Mouse (Mus musculus) hindbrain, embryonic 10.5 days (tissue): Measurements from ENCODE around the gene Nol6. TPM values are rescaled to one million over a fixed set of nuclear protein-coding genes. Genes with fewer than 3 reads are reported as not detected.
A peak's percentile ranks its signal among the peaks of the same experiment; 100 is the strongest.

Experiments used
- DNase-seq: peaks from one replicate; pipeline ENCODE4 v3.0.0-alpha.2; 2017; ENCODE audit warnings: low spot score
- H3K27ac ChIP-seq: fragments of 300-500 bp; sonication (generic); 2 replicates; pipeline ENCODE4 v1.5.1; 2016; ENCODE audit warnings: mild to moderate bottlenecking, moderate library complexity
- H3K27me3 ChIP-seq: fragments of 300-500 bp; sonication (generic); 2 replicates; pipeline ENCODE4 v1.6.1; 2016; ENCODE audit warnings: mild to moderate bottlenecking; ENCODE audit not compliant: poor library complexity, insufficient read depth, severe bottlenecking
- H3K36me3 ChIP-seq: fragments of 300-500 bp; sonication (generic); 2 replicates; pipeline ENCODE4 v1.6.1; 2016; ENCODE audit warnings: mild to moderate bottlenecking, moderate library complexity
- H3K4me1 ChIP-seq: fragments of 300-500 bp; sonication (generic); replicated peaks from 2 replicates; pipeline ENCODE4 v1.6.1; 2016; ENCODE audit warnings: mild to moderate bottlenecking
- H3K4me3 ChIP-seq: fragments of 300-500 bp; sonication (generic); 2 replicates; pipeline ENCODE4 v1.5.1; 2016; ENCODE audit warnings: mild to moderate bottlenecking, moderate library complexity
- H3K9me3 ChIP-seq: fragments of 300-500 bp; sonication (generic); 2 replicates; pipeline ENCODE4 v1.6.1; 2016; ENCODE audit warnings: mild to moderate bottlenecking, moderate library complexity
- WGBS: fragments of 180-500 bp; shearing (Covaris S2); methylation state at CpG from one replicate; pipeline ENCODE4 v1.1.7; 2016; 5-methylcytosine and 5-hydroxymethylcytosine counted together
- polyA plus RNA-seq: library from polyadenylated mRNA; unstranded; fragments of >200 nt; fragmentation: Nextera tagmentation; extraction: Ambion mirVana; gene quantifications from 2 replicates; pipeline ENCODE4 v1.2.1, GENCODE M21; 2016

Nol6 gene
- polyA plus RNA-seq, 1 experiment from 2014 or later: 32.8 TPM

DNA sequence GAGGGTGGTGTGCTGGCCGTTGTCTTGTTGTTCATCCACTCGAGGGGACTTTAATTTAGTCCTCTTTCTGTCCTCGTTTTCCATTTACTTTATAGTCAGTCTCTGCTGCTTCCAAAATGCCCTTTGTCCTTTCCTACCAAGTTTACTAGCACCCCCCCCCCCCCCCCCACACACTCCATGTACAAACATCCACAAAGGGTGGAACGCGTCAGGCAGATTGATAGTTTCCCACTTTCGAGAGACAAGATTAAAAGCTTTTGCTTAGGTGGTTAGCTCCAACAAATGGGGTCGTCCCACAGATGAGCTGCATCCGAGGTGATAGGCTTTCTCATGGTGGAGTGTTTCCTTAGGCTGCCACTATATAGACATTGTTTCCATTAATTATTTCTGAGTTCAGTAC lies 12.6 kb upstream of the Nol6 start:
- Histone ChIP-seq H3K36me3 (peaks cover 36% of the 10 kb centered on the region), H3K4me1 (peaks cover 19% of the 10 kb centered on the region), H3K9me3 (0 out of 2 replicates have a peak, but pooled peaks cover 3% of the 10 kb centered on the region), H3K27me3 (no peaks in the 10 kb centered on the region), H3K27ac (peak overlapping the region; percentile 100), H3K4me3 (peak overlapping the region; percentile 87)
- peak; percentile 15 for DNase-seq
- under 1% methylated on average over 8 of the region's 8 CpGs for WGBS

DNA sequence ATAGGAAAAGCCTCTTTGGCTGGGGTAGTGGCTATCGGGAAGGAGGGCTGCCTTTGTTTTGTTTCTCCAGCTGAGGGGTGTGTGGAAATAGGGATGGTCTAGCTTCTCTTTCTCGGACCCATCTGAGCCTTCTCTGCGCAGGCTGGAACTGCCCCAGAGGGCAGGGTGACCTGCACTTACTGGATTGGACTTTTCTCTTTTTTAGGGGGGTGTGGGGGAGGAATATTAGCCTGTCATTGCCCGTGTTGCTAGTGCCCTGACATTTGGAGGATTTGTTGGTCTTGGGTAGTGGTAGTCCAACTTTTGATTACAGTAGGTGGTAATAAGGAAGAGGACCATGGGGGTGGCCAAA lies 12.2 kb upstream of the Nol6 start:
- Histone ChIP-seq H3K27ac (peak overlapping the region; percentile 100), H3K9me3 (0 out of 2 replicates have a peak, but pooled peaks cover 3% of the 10 kb centered on the region), H3K4me3 (peak overlapping the region; percentile 87), H3K4me1 (peaks cover 19% of the 10 kb centered on the region), H3K36me3 (peaks cover 32% of the 10 kb centered on the region), H3K27me3 (no peaks in the 10 kb centered on the region)
- DNase-seq: no peak
- WGBS: 0% methylated on average over 4 of the region's 4 CpGs

DNA sequence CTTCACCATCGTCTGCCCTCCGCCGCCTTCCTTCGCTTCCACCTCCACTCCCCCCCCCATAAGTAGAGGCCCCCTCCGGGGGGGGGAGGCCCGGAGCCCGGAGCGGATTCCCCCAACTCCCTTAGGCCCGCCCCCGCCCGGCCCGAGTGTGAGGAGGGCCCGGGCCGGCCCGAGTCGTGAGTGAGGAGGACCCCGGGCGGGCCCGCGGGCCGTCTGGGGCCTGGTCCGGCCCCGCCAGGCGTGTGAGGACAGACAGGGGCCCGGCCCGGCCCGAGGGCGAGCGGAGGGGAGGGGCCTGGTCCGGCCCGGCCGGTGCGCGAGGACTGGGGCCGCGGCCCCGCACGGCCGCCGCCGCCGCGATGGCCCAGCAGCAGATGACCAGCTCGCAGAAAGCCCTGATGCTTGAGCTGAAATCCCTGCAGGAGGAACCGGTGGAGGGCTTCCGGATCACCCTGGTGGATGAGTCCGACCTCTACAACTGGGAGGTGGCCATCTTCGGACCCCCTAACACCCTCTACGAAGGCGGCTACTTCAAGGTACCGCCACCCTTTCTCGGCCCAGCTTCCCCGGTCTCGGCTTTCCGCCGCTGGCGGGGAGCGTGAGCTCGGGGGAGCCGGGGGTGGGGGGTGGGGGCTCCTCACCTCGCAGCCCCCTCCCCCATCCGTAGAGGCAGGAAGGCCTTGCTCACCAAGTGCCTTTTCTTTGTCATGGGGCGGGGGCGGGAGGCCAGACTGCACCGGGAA lies 11.6 kb upstream of the Nol6 start, which contains the start of gene Ube2r2:
Gene Ube2r2, plus strand, starts transcription at position 33 of the 743 bp plus-strand sequence.
- H3K4me1 ChIP-seq: peaks cover 19% of the 10 kb centered on the region
- H3K4me3 ChIP-seq: peak within 1 kb of the TSS; percentile 87
- DNase-seq: peak; percentile 83
- H3K36me3 ChIP-seq: peaks cover 27% of the 10 kb centered on the region
- WGBS: under 1% methylated on average over 59 of the region's 65 CpGs
- no peaks in the 10 kb centered on the region for H3K27me3 ChIP-seq
- H3K27ac ChIP-seq: peak within 1 kb of the TSS; percentile 100
- 0 out of 2 replicates have a peak, but pooled peaks cover 3% of the 10 kb centered on the region for H3K9me3 ChIP-seq

DNA sequence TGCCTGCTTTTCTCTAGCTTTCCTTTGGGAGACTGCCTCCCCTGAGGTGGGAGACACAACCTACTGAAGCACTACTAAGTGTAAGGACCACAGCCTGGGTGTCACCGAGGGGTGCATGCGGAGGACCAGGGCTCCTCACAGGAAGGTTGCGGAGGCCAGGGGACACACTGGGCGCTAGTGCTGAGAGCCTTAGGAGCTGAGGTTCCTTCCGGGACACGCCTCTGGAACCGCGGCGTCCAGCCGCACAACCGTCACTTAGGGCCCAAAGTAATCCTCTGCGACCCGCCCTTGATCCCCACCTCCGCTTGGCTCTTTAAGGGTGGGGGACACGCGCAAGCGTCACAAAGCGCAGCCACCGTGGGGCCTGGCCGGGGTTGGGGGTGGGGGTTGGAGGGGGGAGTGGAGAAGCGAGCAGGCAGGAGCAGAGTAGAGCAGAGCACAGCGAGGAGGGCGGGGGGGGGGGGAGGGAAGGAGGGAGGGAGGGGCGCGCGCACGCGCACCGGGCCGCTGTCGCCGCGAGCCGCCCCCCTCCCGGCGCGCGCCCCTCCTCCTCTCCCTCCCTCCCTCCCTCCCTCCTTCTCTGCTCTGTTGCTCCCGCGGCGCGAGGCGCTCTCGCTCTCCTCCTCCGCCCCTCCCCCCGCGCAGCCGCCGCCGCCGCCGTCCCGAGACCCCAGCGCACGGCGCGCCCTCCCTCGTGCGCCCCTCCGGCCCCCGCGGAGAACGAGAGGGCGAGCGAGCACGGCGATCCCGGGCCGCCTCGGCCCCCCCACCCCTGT lies 10.9 kb upstream of the Nol6 start:
- peaks cover 19% of the 10 kb centered on the region for H3K4me1 ChIP-seq
- peak overlapping the region; percentile 87 for H3K4me3 ChIP-seq
- peaks cover 19% of the 10 kb centered on the region for H3K36me3 ChIP-seq
- 0 out of 2 replicates have a peak, but pooled peaks cover 3% of the 10 kb centered on the region for H3K9me3 ChIP-seq
- WGBS: under 1% methylated on average over 32 of the region's 70 CpGs
- H3K27me3 ChIP-seq: no peaks in the 10 kb centered on the region
- H3K27ac ChIP-seq: peak overlapping the region; percentile 100
- DNase-seq: peak; percentile 89

DNA sequence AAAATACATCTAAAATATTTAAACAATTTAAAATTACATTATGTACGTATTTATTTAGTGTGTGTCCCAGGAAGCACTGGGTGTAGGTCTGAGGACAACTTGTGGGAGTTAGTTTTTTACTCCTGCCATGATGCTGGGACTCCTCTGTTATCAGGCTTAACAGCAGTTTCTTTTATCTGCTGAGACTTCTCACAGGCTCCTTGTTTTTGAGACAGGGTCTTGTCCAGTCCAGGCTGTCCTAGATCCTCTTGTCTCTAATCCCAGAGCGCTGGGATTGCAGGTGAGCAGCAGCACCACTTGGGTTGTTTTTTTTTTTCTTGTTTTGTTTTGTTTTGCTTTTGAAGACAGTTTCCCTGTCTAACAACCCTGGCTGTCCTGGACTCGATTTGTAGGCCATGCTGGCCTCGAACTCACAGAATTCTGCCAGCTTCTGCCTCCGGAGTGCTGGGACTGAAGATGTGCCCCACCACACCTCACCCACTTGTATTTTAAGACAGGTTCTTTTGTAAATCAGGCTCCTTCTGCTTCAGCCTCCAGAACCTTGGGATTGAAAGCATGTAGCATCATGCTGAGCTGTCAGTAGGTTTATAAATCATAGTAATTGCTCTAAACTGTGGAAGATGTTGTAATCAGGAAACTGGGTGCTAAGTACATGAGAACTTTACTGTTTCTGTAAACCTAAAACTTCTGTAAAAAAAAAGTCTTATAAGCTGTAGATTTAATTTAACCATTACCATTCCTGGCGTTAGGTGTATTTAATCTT lies 9.5 kb upstream of the Nol6 start:
- H3K36me3 ChIP-seq: peaks cover 7% of the 10 kb centered on the region
- H3K9me3 ChIP-seq: no peaks in the 10 kb centered on the region
- no peak overlapping the region for H3K4me3 ChIP-seq
- peaks cover 19% of the 10 kb centered on the region for H3K4me1 ChIP-seq
- H3K27me3 ChIP-seq: no peaks in the 10 kb centered on the region
- DNase-seq: no peak
- 83% methylated on average over 6 of the region's 6 CpGs for WGBS
- H3K27ac ChIP-seq: no peak overlapping the region

DNA sequence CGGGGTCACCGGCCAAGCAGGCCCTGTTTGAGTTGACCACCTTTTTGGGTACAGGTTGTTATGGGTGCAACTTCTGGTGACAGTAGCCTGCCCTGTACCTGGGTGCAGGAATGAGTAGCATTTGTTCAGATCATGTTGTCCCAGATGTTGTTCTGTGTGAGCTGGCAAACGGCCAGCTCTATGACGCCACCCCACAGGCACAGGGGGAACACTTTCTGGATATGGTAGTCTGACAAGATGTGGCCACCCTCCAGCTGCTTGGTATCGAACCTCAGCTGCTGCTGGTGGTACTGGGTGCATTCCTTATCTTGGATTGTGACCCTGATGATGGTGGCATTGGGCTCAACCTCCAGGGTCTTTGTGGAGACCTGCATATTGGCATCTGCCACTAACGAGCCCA lies 8.2 kb upstream of the Nol6 start:
- H3K9me3 ChIP-seq: no peaks in the 10 kb centered on the region
- H3K36me3 ChIP-seq: no peaks in the 10 kb centered on the region
- H3K27me3 ChIP-seq: no peaks in the 10 kb centered on the region
- 84% methylated on average over 6 of the region's 6 CpGs for WGBS
- H3K4me1 ChIP-seq: peaks cover 14% of the 10 kb centered on the region
- no peak overlapping the region for H3K27ac ChIP-seq
- no peak for DNase-seq
- H3K4me3 ChIP-seq: no peak overlapping the region

DNA sequence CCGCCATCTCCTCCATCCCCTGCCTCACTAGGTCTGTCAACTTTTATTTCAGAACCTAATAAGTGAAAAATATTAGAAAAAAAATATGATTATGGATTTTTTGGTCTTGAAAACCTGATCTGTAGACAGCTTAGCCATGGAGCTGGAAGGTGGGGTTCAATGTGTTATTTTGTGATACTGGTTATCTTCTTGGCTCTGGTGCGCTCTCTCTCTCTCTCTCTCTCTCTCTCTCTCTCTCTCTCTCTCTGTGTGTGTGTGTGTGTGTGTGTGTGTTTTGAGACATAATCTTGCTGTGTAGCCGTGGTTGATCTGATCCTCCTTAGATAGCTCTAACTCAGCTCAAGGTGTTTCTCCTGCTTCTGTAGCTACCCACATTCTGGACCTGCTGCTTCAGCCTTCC lies 5.6 kb upstream of the Nol6 start:
- peaks cover 7% of the 10 kb centered on the region for H3K4me1 ChIP-seq
- H3K36me3 ChIP-seq: no peaks in the 10 kb centered on the region
- no peaks in the 10 kb centered on the region for H3K27me3 ChIP-seq
- no peak overlapping the region for H3K27ac ChIP-seq
- no peak for DNase-seq
- 87% methylated on average over 3 of the region's 3 CpGs for WGBS
- H3K9me3 ChIP-seq: no peaks in the 10 kb centered on the region
- H3K4me3 ChIP-seq: no peak overlapping the region

DNA sequence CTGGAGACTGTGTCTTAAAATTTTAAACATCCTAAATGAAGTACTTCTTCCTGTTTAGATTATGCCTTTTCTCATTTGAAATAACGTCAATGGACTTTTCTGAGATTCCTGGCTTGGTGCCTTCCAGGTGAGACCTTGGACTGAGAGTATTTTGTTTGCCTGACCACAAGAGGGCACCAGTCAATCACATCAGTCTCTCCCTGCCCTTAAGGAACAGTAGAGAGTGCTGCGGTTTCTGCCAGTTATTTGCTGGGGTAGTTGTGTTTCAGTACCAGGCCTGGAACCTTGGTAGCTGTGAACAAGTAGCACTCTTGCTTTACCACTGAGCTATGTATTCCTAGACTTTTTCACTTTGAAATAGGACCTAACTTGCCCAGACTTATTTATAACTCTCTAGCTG lies 5.2 kb upstream of the Nol6 start:
- WGBS: 7% methylated on average over 2 of the region's 2 CpGs
- H3K27me3 ChIP-seq: no peaks in the 10 kb centered on the region
- H3K27ac ChIP-seq: no peak overlapping the region
- peaks cover 2% of the 10 kb centered on the region for H3K4me1 ChIP-seq
- no peak overlapping the region for H3K4me3 ChIP-seq
- peak; percentile 42 for DNase-seq
- no peaks in the 10 kb centered on the region for H3K9me3 ChIP-seq
- H3K36me3 ChIP-seq: no peaks in the 10 kb centered on the region

DNA sequence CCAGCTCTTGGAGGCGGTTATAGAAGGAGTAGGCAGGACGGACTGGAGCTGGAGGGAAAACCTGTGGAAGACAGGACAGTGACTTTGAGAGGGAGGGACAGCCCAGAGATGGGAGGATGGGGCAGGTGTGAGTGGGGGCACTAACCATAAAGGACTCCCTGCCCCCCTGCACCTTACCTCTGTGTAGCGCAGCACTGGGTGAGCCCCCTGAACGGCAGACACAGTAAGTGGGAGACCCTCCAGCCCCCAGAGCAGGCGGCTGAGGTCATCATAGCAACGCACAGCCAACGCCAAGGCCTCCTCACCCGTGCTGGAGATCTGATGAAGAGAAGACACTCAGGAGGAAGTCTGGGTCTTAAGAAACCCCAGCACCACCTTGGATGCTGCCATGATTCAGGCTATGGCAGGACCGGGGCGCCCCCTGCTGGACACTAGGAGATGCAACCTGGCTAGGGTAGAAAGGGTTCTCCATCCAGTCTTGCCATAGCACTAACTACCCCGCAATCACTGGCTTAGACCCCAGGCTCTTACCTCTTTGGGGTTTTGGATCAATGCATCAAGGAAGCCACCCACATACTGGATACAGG lies 5.5 kb downstream of the Nol6 start:
- peaks cover 96% of the 10 kb centered on the region for H3K36me3 ChIP-seq
- 72% methylated on average over 11 of the region's 11 CpGs for WGBS

DNA sequence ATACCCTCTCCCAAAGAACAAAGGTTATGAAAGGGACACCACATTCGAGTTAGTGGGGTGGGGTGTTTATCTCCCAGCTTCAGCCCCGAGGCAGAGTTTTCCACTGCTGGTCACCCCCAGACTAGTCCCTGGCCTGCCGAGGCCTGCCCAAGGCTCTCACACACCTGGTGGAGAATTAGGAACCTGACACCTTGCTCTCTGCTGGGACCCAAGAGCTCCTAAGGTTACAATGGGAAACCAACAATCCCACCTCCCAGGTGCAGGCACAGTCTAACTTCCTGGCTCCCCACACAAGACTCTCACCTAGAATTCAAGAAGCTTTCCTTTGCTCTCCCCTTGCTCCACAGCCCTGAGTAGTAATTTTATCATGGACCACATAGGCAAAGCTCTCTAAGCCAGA lies 7.4 kb downstream of the Nol6 start:
- Histone ChIP-seq H3K36me3 (peaks cover 84% of the 10 kb centered on the region), H3K27ac (no peak overlapping the region), H3K4me1 (no peaks in the 10 kb centered on the region), H3K4me3 (no peak overlapping the region), H3K9me3 (no peaks in the 10 kb centered on the region), H3K27me3 (no peaks in the 10 kb centered on the region)
- DNase-seq: no peak
- WGBS: 77% methylated on average over 3 of the region's 3 CpGs

More for the DNA sequence above, 5.5 kb downstream of the Nol6 start:
- Histone ChIP-seq H3K27me3 (no peaks in the 10 kb centered on the region), H3K9me3 (no peaks in the 10 kb centered on the region), H3K4me1 (peaks cover 9% of the 10 kb centered on the region), H3K4me3 (0 out of 2 replicates have a peak overlapping the region, but pooled peaks have one; percentile 1), H3K27ac (no peak overlapping the region)
- DNase-seq: peak; percentile 56

DNA sequence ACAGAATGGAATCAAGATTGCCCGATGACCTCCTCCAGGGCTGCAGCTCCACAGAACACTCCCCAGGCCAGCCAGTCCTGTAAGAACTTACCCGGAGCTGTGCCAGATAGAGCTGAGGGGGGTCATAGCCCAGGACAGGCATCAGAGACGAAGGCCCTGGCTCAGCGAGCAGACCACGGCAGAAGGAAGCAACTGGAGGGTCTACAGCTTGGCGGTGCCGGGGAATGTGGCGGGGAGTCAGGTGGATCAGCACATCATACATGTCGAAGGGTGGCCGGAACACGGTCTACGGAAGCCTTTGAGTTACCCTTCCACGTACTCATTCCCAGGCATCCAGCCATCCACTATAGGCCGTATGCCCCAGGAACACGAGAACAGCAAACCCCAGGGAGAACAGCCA lies 8.5 kb downstream of the Nol6 start:
- Histone ChIP-seq H3K36me3 (peaks cover 74% of the 10 kb centered on the region), H3K4me3 (no peak overlapping the region), H3K9me3 (no peaks in the 10 kb centered on the region), H3K27ac (no peak overlapping the region), H3K4me1 (no peaks in the 10 kb centered on the region), H3K27me3 (no peaks in the 10 kb centered on the region)
- no peak for DNase-seq
- 96% methylated on average over 15 of the region's 15 CpGs for WGBS

DNA sequence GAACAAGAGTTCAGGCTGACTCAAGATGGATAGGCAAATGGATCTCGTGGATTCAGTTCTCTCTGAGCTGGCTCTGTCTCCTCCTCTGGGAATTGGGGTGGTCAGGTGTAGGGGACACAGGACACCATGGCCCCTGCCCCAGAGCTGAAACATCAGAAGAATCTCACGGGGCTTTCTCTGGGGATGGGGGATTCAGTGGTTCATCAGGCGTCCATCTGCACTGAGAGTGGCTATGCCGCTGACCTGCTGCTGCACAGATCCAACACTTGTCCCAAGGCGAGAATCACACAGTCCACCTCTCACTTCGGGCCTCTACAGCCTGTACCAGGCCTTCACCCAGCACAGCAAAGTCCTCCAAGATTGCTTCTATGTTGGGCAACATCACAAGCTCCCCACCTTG lies 9.2 kb downstream of the Nol6 start:
- 83% methylated on average over 6 of the region's 6 CpGs for WGBS

More for the DNA sequence above, 9.2 kb downstream of the Nol6 start:
- no peaks in the 10 kb centered on the region for H3K27me3 ChIP-seq
- H3K4me3 ChIP-seq: no peak overlapping the region
- H3K9me3 ChIP-seq: no peaks in the 10 kb centered on the region
- H3K4me1 ChIP-seq: no peaks in the 10 kb centered on the region
- H3K36me3 ChIP-seq: peaks cover 66% of the 10 kb centered on the region
- DNase-seq: no peak
- no peak overlapping the region for H3K27ac ChIP-seq
